Mouse (Mus musculus): ENCODE results near the gene Plcb4. TPM values are rescaled to one million over a fixed set of nuclear protein-coding genes. Genes with fewer than 3 reads are reported as not detected.
"Not testable (repeated sequence)": the region's sequence is repeated elsewhere in the genome, so short reads cannot be mapped to it uniquely, and the experiment has no call there.

Plcb4 gene
- polyA plus RNA-seq, 1 experiment from 2014 or later, result 14.5 TPM

DNA sequence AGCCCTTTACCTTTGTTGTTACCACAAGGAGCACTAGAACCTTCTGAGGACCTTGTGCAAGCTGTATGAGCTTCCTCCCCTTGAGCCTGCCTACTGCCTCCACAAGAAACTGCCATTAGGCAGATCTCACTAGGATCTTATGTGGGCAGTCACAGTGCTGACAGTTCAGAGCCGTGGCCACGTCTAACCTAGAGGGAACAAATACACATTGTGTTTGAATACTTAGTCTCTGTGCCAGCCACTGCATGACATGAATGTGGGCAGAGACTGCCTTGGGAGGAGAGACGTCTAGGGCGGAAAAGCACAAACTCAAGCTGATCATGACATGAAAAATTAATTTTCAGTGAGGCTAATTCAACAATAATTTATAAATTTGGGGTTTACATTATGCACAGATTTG is 239.2 kb downstream of the Plcb4 start:
- DNase-seq (ENCODE audit: low spot score, missing footprints) (no peak), ATAC-seq (ENCODE audit: low FRiP score) (no peak)
- Histone ChIP-seq H3K9ac (ENCODE audit: low read length) (no peak overlapping the region), H3K9me3 (ENCODE audit: control insufficient read depth, low read length) (no peaks in the 10 kb centered on the region), H3K4me1 (ENCODE audit: control insufficient read depth, insufficient read depth, low read length) (no peaks in the 10 kb centered on the region), H3K4me3 (ENCODE audit: low read depth, low read length) (no peak overlapping the region), H3K27me3 (ENCODE audit: control insufficient read depth, insufficient read depth, low read length) (no peaks in the 10 kb centered on the region), H3K4me2 (no peak overlapping the region), H3K36me3 (ENCODE audit: control insufficient read depth, insufficient read depth, low read length) (no peaks in the 10 kb centered on the region), H3K27ac (ENCODE audit: low read depth, low read length) (no peak overlapping the region)
- WGBS, result 82% methylated on average over 4 of the region's 4 CpGs

- H3K4me1 ChIP-seq (ENCODE audit: control insufficient read depth, insufficient read depth, low read length); H3K27ac ChIP-seq (ENCODE audit: low read depth, low read length); H3K9me3 ChIP-seq (ENCODE audit: control insufficient read depth, low read length); ATAC-seq (ENCODE audit: low FRiP score); H3K4me2 ChIP-seq; H3K27me3 ChIP-seq (ENCODE audit: control insufficient read depth, insufficient read depth, low read length); H3K36me3 ChIP-seq (ENCODE audit: control insufficient read depth, insufficient read depth, low read length); H3K4me3 ChIP-seq (ENCODE audit: low read depth, low read length); DNase-seq (ENCODE audit: low spot score, missing footprints); H3K9ac ChIP-seq (ENCODE audit: low read length): not testable (repeated sequence)
- WGBS, result 86% methylated on average over 4 of the region's 4 CpGs
Measured at GRCm38 (mm10) chr2:135899931-135900330, 241.1 kb downstream of the Plcb4 start.

DNA sequence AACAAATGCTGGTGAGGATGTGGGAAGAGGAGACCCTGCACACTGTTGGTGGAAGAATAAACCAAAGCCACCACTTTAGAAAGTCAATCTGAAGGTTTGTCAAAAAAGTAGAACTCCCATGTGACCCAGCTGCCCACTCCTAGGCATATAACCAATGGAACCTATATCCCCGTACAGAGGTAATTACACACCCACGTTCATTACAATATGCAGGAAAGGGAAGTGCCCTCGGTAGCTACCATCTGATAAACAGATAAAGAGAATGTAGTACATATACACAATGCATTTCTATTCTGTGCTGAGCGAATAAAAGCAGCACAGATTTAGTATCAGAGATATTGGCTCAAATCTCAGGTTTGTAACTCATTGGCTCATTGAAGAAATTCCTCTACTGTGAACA is 242.2 kb downstream of the Plcb4 start:
- Histone ChIP-seq H3K36me3 (ENCODE audit: control insufficient read depth, insufficient read depth, low read length) (no peaks in the 10 kb centered on the region), H3K9ac (ENCODE audit: low read length) (no peak overlapping the region), H3K4me1 (ENCODE audit: control insufficient read depth, insufficient read depth, low read length) (no peaks in the 10 kb centered on the region), H3K9me3 (ENCODE audit: control insufficient read depth, low read length) (no peaks in the 10 kb centered on the region), H3K4me2 (no peak overlapping the region), H3K27ac (ENCODE audit: low read depth, low read length) (no peak overlapping the region), H3K4me3 (ENCODE audit: low read depth, low read length) (no peak overlapping the region), H3K27me3 (ENCODE audit: control insufficient read depth, insufficient read depth, low read length) (no peaks in the 10 kb centered on the region)
- ATAC-seq (ENCODE audit: low FRiP score) (no peak), DNase-seq (ENCODE audit: low spot score, missing footprints) (no peak)
- 90% methylated on average over 4 of the region's 4 CpGs for WGBS

GRCm38 (mm10) chr2:135904262-135904661 is 245.5 kb downstream of the Plcb4 start:
- DNase-seq (ENCODE audit: low spot score, missing footprints) (no peak), ATAC-seq (ENCODE audit: low FRiP score) (no peak)
- Histone ChIP-seq H3K4me1 (ENCODE audit: control insufficient read depth, insufficient read depth, low read length) (no peaks in the 10 kb centered on the region), H3K27ac (ENCODE audit: low read depth, low read length) (no peak overlapping the region), H3K9me3 (ENCODE audit: control insufficient read depth, low read length) (no peaks in the 10 kb centered on the region), H3K4me2 (no peak overlapping the region), H3K9ac (ENCODE audit: low read length) (no peak overlapping the region), H3K4me3 (ENCODE audit: low read depth, low read length) (no peak overlapping the region), H3K36me3 (ENCODE audit: control insufficient read depth, insufficient read depth, low read length) (no peaks in the 10 kb centered on the region), H3K27me3 (ENCODE audit: control insufficient read depth, insufficient read depth, low read length) (no peaks in the 10 kb centered on the region)
- 72% methylated on average over 4 of the region's 4 CpGs for WGBS

DNA sequence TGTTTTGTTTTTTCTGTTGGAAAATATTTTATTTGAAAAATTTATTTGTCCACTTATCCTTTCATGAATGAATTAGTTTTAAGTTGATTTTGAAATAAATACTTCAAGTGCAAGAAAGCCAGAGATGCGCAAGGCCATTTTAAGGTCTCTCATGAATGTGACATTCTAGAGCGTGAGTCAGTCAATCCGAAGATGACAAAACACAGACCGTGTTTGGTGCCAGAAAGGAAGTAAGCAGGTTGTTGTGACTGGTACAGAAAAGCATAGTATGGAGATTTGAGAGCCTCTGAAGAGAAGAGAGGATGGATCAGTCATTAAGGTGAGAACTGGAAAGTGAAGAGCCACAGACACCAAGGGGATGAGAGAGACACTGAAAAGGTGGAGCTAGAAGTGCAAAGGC is 246.0 kb downstream of the Plcb4 start:
- Histone ChIP-seq H3K36me3 (ENCODE audit: control insufficient read depth, insufficient read depth, low read length) (no peaks in the 10 kb centered on the region), H3K9ac (ENCODE audit: low read length) (no peak overlapping the region), H3K4me2 (no peak overlapping the region), H3K27me3 (ENCODE audit: control insufficient read depth, insufficient read depth, low read length) (no peaks in the 10 kb centered on the region), H3K4me3 (ENCODE audit: low read depth, low read length) (no peak overlapping the region), H3K4me1 (ENCODE audit: control insufficient read depth, insufficient read depth, low read length) (no peaks in the 10 kb centered on the region), H3K9me3 (ENCODE audit: control insufficient read depth, low read length) (no peaks in the 10 kb centered on the region), H3K27ac (ENCODE audit: low read depth, low read length) (no peak overlapping the region)
- DNase-seq (ENCODE audit: low spot score, missing footprints), result no peak
- no peak for ATAC-seq (ENCODE audit: low FRiP score)
- WGBS, result 90% methylated on average over 4 of the region's 4 CpGs

- Histone ChIP-seq H3K9me3 (ENCODE audit: control insufficient read depth, low read length) (no peaks in the 10 kb centered on the region), H3K4me3 (ENCODE audit: low read depth, low read length) (no peak overlapping the region), H3K9ac (ENCODE audit: low read length) (no peak overlapping the region), H3K4me1 (ENCODE audit: control insufficient read depth, insufficient read depth, low read length) (peaks cover 4% of the 10 kb centered on the region), H3K4me2 (no peak overlapping the region), H3K27ac (ENCODE audit: low read depth, low read length) (no peak overlapping the region), H3K27me3 (ENCODE audit: control insufficient read depth, insufficient read depth, low read length) (no peaks in the 10 kb centered on the region), H3K36me3 (ENCODE audit: control insufficient read depth, insufficient read depth, low read length) (no peaks in the 10 kb centered on the region)
- ATAC-seq (ENCODE audit: low FRiP score) (peak; percentile 57; the same call in 1 of the 2 replicates), DNase-seq (ENCODE audit: low spot score, missing footprints) (no peak)
- 71% methylated on average over 8 of the region's 8 CpGs for WGBS
Measured at GRCm38 (mm10) chr2:135914343-135915261, 255.8 kb downstream of the Plcb4 start.

- H3K4me2 ChIP-seq, result no peak overlapping the region
Measured at GRCm38 (mm10) chr2:135915928-135916327, 257.1 kb downstream of the Plcb4 start.

GRCm38 (mm10) chr2:135917000-135917399 is 258.2 kb downstream of the Plcb4 start:
- H3K4me2 ChIP-seq, result no peak overlapping the region
- H3K27me3 ChIP-seq (ENCODE audit: control insufficient read depth, insufficient read depth, low read length), result no peaks in the 10 kb centered on the region
- H3K9me3 ChIP-seq (ENCODE audit: control insufficient read depth, low read length), result no peaks in the 10 kb centered on the region
- H3K27ac ChIP-seq (ENCODE audit: low read depth, low read length), result no peak overlapping the region
- no peaks in the 10 kb centered on the region for H3K36me3 ChIP-seq (ENCODE audit: control insufficient read depth, insufficient read depth, low read length)
- no peaks in the 10 kb centered on the region for H3K4me1 ChIP-seq (ENCODE audit: control insufficient read depth, insufficient read depth, low read length)
- ATAC-seq (ENCODE audit: low FRiP score) (no peak), DNase-seq (ENCODE audit: low spot score, missing footprints) (no peak)
- 58% methylated on average over 3 of the region's 3 CpGs for WGBS
- H3K9ac ChIP-seq (ENCODE audit: low read length), result no peak overlapping the region
- H3K4me3 ChIP-seq (ENCODE audit: low read depth, low read length), result no peak overlapping the region

More at GRCm38 (mm10) chr2:135915928-135916327, 257.1 kb downstream of the Plcb4 start:
- Histone ChIP-seq H3K27me3 (ENCODE audit: control insufficient read depth, insufficient read depth, low read length) (no peaks in the 10 kb centered on the region), H3K9me3 (ENCODE audit: control insufficient read depth, low read length) (no peaks in the 10 kb centered on the region), H3K9ac (ENCODE audit: low read length) (no peak overlapping the region), H3K36me3 (ENCODE audit: control insufficient read depth, insufficient read depth, low read length) (no peaks in the 10 kb centered on the region), H3K27ac (ENCODE audit: low read depth, low read length) (no peak overlapping the region), H3K4me3 (ENCODE audit: low read depth, low read length) (no peak overlapping the region), H3K4me1 (ENCODE audit: control insufficient read depth, insufficient read depth, low read length) (peaks cover 4% of the 10 kb centered on the region)
- DNase-seq (ENCODE audit: low spot score, missing footprints) (no peak), ATAC-seq (ENCODE audit: low FRiP score) (no peak)
- WGBS, result 87% methylated on average over 10 of the region's 10 CpGs

- WGBS, result 90% methylated on average over 5 of the region's 5 CpGs
- no peak for DNase-seq (ENCODE audit: low spot score, missing footprints)
Measured at GRCm38 (mm10) chr2:135918116-135918515, 259.3 kb downstream of the Plcb4 start.

More at GRCm38 (mm10) chr2:135918116-135918515, 259.3 kb downstream of the Plcb4 start:
- Histone ChIP-seq H3K27ac (ENCODE audit: low read depth, low read length) (no peak overlapping the region), H3K4me1 (ENCODE audit: control insufficient read depth, insufficient read depth, low read length) (no peaks in the 10 kb centered on the region), H3K4me2 (no peak overlapping the region), H3K27me3 (ENCODE audit: control insufficient read depth, insufficient read depth, low read length) (no peaks in the 10 kb centered on the region), H3K9me3 (ENCODE audit: control insufficient read depth, low read length) (no peaks in the 10 kb centered on the region), H3K36me3 (ENCODE audit: control insufficient read depth, insufficient read depth, low read length) (no peaks in the 10 kb centered on the region), H3K9ac (ENCODE audit: low read length) (no peak overlapping the region), H3K4me3 (ENCODE audit: low read depth, low read length) (no peak overlapping the region)
- ATAC-seq (ENCODE audit: low FRiP score), result no peak

All from midbrain, embryonic 11.5 days (tissue).